Mouse (Mus musculus) limb, embryonic 10.5 days (tissue): Measurements from ENCODE around the gene Mef2c. TPM values are rescaled to one million over a fixed set of nuclear protein-coding genes. Genes with fewer than 3 reads are reported as not detected.

Experiments
- DNase-seq: peaks from one replicate; pipeline ENCODE4 v3.0.0-alpha.2; 2017; ENCODE audit warnings: low spot score
- H3K27ac ChIP-seq: fragments of 300-500 bp; sonication (generic); 2 replicates; pipeline ENCODE4 v1.5.1; 2016; ENCODE audit warnings: mild to moderate bottlenecking
- H3K27me3 ChIP-seq: fragments of 300-500 bp; sonication (generic); 2 replicates; pipeline ENCODE4 v1.6.1; 2016; ENCODE audit warnings: low read depth, mild to moderate bottlenecking; ENCODE audit not compliant: poor library complexity, severe bottlenecking
- H3K36me3 ChIP-seq: fragments of 300-500 bp; sonication (generic); 2 replicates; pipeline ENCODE4 v1.6.1; 2016; ENCODE audit warnings: mild to moderate bottlenecking, moderate library complexity
- H3K4me1 ChIP-seq: fragments of 300-500 bp; sonication (generic); 2 replicates; pipeline ENCODE4 v1.6.1; 2016
- H3K4me3 ChIP-seq: fragments of 300-500 bp; sonication (generic); 2 replicates; pipeline ENCODE4 v1.5.1; 2016; ENCODE audit warnings: mild to moderate bottlenecking, moderate library complexity
- H3K9me3 ChIP-seq: fragments of 300-500 bp; sonication (generic); replicated peaks from 2 replicates; pipeline ENCODE4 v1.6.1; 2016; ENCODE audit warnings: mild to moderate bottlenecking
- WGBS: fragments of 180-500 bp; shearing (Covaris S2); methylation state at CpG from one replicate; pipeline ENCODE4 v1.1.7; 2016; 5-methylcytosine and 5-hydroxymethylcytosine counted together
- polyA plus RNA-seq: library from polyadenylated mRNA; unstranded; fragments of >200 nt; fragmentation: Nextera tagmentation; extraction: Ambion mirVana; gene quantifications from 2 replicates; pipeline ENCODE4 v1.2.1, GENCODE M21; 2016

Gene Mef2c
- polyA plus RNA-seq, 1 experiment from 2014 or later: 17.5 TPM

GRCm38 (mm10) chr13:83609517-83609878 is 105.7 kb downstream of the Mef2c start:
- 76% methylated on average over 3 of the region's 3 CpGs for WGBS

GRCm38 (mm10) chr13:83610124-83610523 is 106.3 kb downstream of the Mef2c start:
- no peaks in the 10 kb centered on the region for H3K9me3 ChIP-seq
- no peak overlapping the region for H3K4me3 ChIP-seq
- peaks cover 15% of the 10 kb centered on the region for H3K4me1 ChIP-seq
- no peak overlapping the region for H3K27ac ChIP-seq
- H3K27me3 ChIP-seq: no peaks in the 10 kb centered on the region
- H3K36me3 ChIP-seq: no peaks in the 10 kb centered on the region
- WGBS: 85% methylated on average over 8 of the region's 8 CpGs
- DNase-seq: no peak

More at GRCm38 (mm10) chr13:83609517-83609878, 105.7 kb downstream of the Mef2c start:
- H3K27ac ChIP-seq: no peak overlapping the region
- H3K36me3 ChIP-seq: no peaks in the 10 kb centered on the region
- no peaks in the 10 kb centered on the region for H3K9me3 ChIP-seq
- DNase-seq: no peak
- no peaks in the 10 kb centered on the region for H3K27me3 ChIP-seq
- H3K4me1 ChIP-seq: peaks cover 21% of the 10 kb centered on the region
- no peak overlapping the region for H3K4me3 ChIP-seq

- no peak for DNase-seq
- WGBS: 54% methylated on average over 1 of the region's 1 CpGs
- no peaks in the 10 kb centered on the region for H3K9me3 ChIP-seq
- H3K4me3 ChIP-seq: no peak overlapping the region
- no peak overlapping the region for H3K27ac ChIP-seq
- peaks cover 15% of the 10 kb centered on the region for H3K4me1 ChIP-seq
- H3K36me3 ChIP-seq: no peaks in the 10 kb centered on the region
- H3K27me3 ChIP-seq: no peaks in the 10 kb centered on the region
Observed at GRCm38 (mm10) chr13:83612195-83612594, 108.4 kb downstream of the Mef2c start.

GRCm38 (mm10) chr13:83615875-83616274 is 112.0 kb downstream of the Mef2c start:
- no peaks in the 10 kb centered on the region for H3K27me3 ChIP-seq
- no peak overlapping the region for H3K27ac ChIP-seq
- DNase-seq: no peak
- no peak overlapping the region for H3K4me3 ChIP-seq
- H3K36me3 ChIP-seq: no peaks in the 10 kb centered on the region
- no peaks in the 10 kb centered on the region for H3K4me1 ChIP-seq
- WGBS: 88% methylated on average over 3 of the region's 3 CpGs
- no peaks in the 10 kb centered on the region for H3K9me3 ChIP-seq

GRCm38 (mm10) chr13:83624651-83625050 is 120.8 kb downstream of the Mef2c start:
- WGBS: 93% methylated on average over 4 of the region's 4 CpGs
- H3K9me3 ChIP-seq: no peaks in the 10 kb centered on the region
- H3K27ac ChIP-seq: no peak overlapping the region
- no peaks in the 10 kb centered on the region for H3K27me3 ChIP-seq
- no peaks in the 10 kb centered on the region for H3K4me1 ChIP-seq
- H3K4me3 ChIP-seq: no peak overlapping the region
- H3K36me3 ChIP-seq: no peaks in the 10 kb centered on the region
- DNase-seq: no peak

GRCm38 (mm10) chr13:83627429-83627828 is 123.6 kb downstream of the Mef2c start:
- Histone ChIP-seq H3K27ac (no peak overlapping the region), H3K4me3 (no peak overlapping the region), H3K36me3 (no peaks in the 10 kb centered on the region), H3K4me1 (no peaks in the 10 kb centered on the region), H3K9me3 (no peaks in the 10 kb centered on the region), H3K27me3 (no peaks in the 10 kb centered on the region)
- whole genome bisulfite sequencing: 91% methylated on average over 4 of the region's 4 CpGs
- DNase-seq: no peak

GRCm38 (mm10) chr13:83628139-83628538 is 124.3 kb downstream of the Mef2c start:
- no peak overlapping the region for H3K27ac ChIP-seq
- H3K4me1 ChIP-seq: no peaks in the 10 kb centered on the region
- H3K36me3 ChIP-seq: no peaks in the 10 kb centered on the region
- H3K9me3 ChIP-seq: no peaks in the 10 kb centered on the region
- DNase-seq: no peak
- WGBS: 87% methylated on average over 3 of the region's 3 CpGs
- H3K27me3 ChIP-seq: no peaks in the 10 kb centered on the region
- no peak overlapping the region for H3K4me3 ChIP-seq

- H3K27me3 ChIP-seq: no peaks in the 10 kb centered on the region
- H3K9me3 ChIP-seq: no peaks in the 10 kb centered on the region
- H3K4me1 ChIP-seq: peaks cover 4% of the 10 kb centered on the region; the same call in 1 of the 2 replicates
- no peaks in the 10 kb centered on the region for H3K36me3 ChIP-seq
- 94% methylated on average over 5 of the region's 5 CpGs for WGBS
- H3K27ac ChIP-seq: no peak overlapping the region
- no peak for DNase-seq
- H3K4me3 ChIP-seq: no peak overlapping the region
Observed at GRCm38 (mm10) chr13:83633155-83633554, 129.3 kb downstream of the Mef2c start.

- H3K27me3 ChIP-seq: no peaks in the 10 kb centered on the region
- no peak for DNase-seq
- no peak overlapping the region for H3K27ac ChIP-seq
- H3K4me1 ChIP-seq: peaks cover 4% of the 10 kb centered on the region; the same call in 1 of the 2 replicates
- no peaks in the 10 kb centered on the region for H3K36me3 ChIP-seq
- no peak overlapping the region for H3K4me3 ChIP-seq
- no peaks in the 10 kb centered on the region for H3K9me3 ChIP-seq
- 21% methylated on average over 7 of the region's 7 CpGs for WGBS
Observed at GRCm38 (mm10) chr13:83635218-83635617, 131.4 kb downstream of the Mef2c start.

GRCm38 (mm10) chr13:83637666-83638065 is 133.8 kb downstream of the Mef2c start:
- H3K4me3 ChIP-seq: no peak overlapping the region
- no peak for DNase-seq
- WGBS: 95% methylated on average over 3 of the region's 3 CpGs
- peaks cover 4% of the 10 kb centered on the region; the same call in 1 of the 2 replicates for H3K4me1 ChIP-seq
- H3K36me3 ChIP-seq: no peaks in the 10 kb centered on the region
- H3K27ac ChIP-seq: no peak overlapping the region
- H3K9me3 ChIP-seq: no peaks in the 10 kb centered on the region
- no peaks in the 10 kb centered on the region for H3K27me3 ChIP-seq

- no peaks in the 10 kb centered on the region for H3K27me3 ChIP-seq
- H3K36me3 ChIP-seq: no peaks in the 10 kb centered on the region
- no peak overlapping the region for H3K27ac ChIP-seq
- 85% methylated on average over 3 of the region's 3 CpGs for WGBS
- H3K4me3 ChIP-seq: no peak overlapping the region
- no peaks in the 10 kb centered on the region for H3K9me3 ChIP-seq
- no peak for DNase-seq
- H3K4me1 ChIP-seq: peaks cover 4% of the 10 kb centered on the region; the same call in 1 of the 2 replicates
Observed at GRCm38 (mm10) chr13:83638735-83639134, 134.9 kb downstream of the Mef2c start.

GRCm38 (mm10) chr13:83649051-83649450 is 145.2 kb downstream of the Mef2c start:
- Histone ChIP-seq H3K27ac (no peak overlapping the region), H3K4me1 (no peaks in the 10 kb centered on the region), H3K27me3 (no peaks in the 10 kb centered on the region), H3K36me3 (no peaks in the 10 kb centered on the region), H3K4me3 (no peak overlapping the region), H3K9me3 (no peaks in the 10 kb centered on the region)
- 94% methylated on average over 3 of the region's 3 CpGs for WGBS
- no peak for DNase-seq

GRCm38 (mm10) chr13:83649795-83650476 is 146.1 kb downstream of the Mef2c start:
- H3K36me3 ChIP-seq: no peaks in the 10 kb centered on the region
- no peaks in the 10 kb centered on the region for H3K9me3 ChIP-seq
- H3K27me3 ChIP-seq: no peaks in the 10 kb centered on the region
- WGBS: 88% methylated on average over 12 of the region's 12 CpGs
- H3K4me1 ChIP-seq: no peaks in the 10 kb centered on the region
- no peak overlapping the region for H3K27ac ChIP-seq
- DNase-seq: no peak
- no peak overlapping the region for H3K4me3 ChIP-seq

GRCm38 (mm10) chr13:83650807-83651206 is 147.0 kb downstream of the Mef2c start:
- Histone ChIP-seq H3K9me3 (no peaks in the 10 kb centered on the region), H3K27ac (no peak overlapping the region), H3K27me3 (no peaks in the 10 kb centered on the region), H3K36me3 (no peaks in the 10 kb centered on the region), H3K4me1 (no peaks in the 10 kb centered on the region), H3K4me3 (no peak overlapping the region)
- no peak for DNase-seq
- 94% methylated on average over 3 of the region's 3 CpGs for WGBS
